Mouse (Mus musculus) spleen, adult 12 weeks (tissue): ENCODE measurements at regions not wholly inside any gene's neighbourhood (a gene's known extent, or its start where the extent isn't known, plus 50 kb on each side); places are given as distances from the start of the nearest gene placed in this dataset.

Source experiments
- DNase-seq: peaks from one replicate; pipeline ENCODE4 v3.0.0; 2022; ENCODE audit warnings: low spot score

DNA sequence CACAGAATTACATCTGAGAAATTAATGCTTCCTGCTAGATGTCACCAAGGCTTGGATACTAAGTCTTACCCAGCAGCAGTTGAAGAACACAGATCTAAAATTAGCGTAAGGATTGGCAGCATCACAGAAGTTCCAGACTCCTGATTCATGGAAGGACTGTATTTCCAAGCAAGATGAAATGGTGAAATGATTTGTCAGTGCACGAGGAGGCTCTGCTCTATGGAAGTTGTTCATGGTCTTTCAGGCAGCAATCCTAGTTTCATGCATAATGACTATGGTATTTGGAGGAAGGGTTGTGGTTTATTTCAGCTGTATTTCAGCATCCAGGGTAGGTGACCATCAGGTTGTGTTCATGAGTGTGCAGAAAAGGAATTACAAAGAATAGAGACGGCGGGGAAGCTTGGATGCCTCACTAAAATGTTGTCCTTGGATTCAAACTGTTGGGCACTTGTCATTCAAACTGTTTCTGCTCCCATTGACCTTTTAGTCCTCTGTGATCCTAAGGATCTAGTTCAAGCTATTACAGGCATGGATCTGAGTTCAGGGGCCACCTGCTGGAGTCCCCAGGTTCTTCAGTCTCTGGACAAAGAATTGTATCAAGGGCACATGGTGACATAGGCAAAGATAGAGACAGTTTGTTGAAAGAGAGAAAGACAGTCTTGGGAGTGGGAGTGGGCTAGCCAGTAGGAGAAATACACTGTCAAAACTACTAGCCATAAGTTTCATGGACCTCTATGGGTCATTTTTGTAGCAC lies 1411.6 kb upstream of the A1bg start:
- DNase-seq = no peak

DNA sequence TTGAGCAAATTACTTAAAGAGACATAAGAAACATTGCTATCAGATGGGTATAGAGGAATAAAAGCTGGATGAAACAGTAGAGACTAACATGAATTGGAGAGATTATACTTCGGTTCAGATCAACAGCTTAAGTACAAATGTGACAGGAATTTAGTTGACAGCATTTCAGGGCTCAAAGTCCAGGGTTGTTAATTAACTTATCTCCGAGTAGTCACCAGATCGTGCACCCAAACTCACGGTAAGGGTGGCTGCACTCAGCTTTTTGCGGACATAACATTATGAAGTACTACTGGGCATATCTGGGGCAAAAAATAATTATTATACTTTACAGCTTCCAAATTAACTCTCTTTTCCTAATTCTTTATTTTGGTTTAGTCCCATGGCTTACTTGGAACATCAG lies 1409.3 kb upstream of the A1bg start:
- DNase-seq = no peak

DNA sequence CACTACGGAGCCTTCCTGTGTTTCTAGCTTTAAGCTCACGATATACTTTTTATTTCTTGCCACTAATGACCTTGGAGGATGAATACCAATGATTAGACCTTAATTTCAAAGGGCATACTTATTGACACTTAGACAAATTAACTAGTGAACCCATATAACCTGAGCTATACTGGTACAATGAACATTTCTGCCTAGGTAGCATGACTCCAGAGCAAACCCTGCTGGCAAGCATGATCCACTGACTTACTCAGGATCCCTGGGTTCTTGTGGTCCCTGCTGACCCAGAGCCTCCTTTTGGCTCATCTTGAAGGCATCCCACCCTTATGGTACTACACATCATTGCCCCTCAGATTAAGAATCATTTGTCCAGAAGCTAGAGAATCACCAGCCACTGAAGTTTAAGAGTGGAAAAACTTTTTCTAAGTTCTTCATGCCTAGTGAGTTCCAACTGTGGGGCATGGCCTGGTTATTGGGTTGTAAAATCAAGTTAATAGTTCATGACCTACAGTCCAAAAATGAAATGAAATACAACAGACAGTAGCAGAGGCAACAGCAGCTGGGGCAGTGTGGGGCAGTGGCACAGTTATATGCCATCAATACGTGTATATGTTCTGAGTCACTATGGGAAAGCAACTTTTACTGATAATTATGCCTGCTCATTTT lies 1408.5 kb upstream of the A1bg start:
- no peak for DNase-seq

DNA sequence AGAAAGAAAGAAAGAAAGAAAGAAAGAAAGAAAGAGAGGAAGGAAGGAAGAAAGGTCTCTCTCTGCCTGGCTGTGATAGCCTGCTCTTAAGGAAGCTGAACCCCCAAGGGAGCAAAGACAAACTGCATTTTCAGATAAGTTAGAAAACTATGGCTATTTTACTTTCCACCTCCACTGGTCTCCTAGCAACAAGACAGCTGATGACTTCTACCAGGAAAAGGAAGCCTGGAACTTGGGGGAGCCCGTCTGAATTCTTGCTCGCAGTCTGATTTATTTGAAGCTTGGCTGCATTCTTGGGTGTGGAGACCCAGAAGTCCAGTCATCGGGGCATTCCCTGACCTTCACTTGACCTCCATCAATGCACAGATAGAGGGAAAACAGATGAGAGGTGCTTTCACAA lies 1406.1 kb upstream of the A1bg start:
- no peak for DNase-seq

DNA sequence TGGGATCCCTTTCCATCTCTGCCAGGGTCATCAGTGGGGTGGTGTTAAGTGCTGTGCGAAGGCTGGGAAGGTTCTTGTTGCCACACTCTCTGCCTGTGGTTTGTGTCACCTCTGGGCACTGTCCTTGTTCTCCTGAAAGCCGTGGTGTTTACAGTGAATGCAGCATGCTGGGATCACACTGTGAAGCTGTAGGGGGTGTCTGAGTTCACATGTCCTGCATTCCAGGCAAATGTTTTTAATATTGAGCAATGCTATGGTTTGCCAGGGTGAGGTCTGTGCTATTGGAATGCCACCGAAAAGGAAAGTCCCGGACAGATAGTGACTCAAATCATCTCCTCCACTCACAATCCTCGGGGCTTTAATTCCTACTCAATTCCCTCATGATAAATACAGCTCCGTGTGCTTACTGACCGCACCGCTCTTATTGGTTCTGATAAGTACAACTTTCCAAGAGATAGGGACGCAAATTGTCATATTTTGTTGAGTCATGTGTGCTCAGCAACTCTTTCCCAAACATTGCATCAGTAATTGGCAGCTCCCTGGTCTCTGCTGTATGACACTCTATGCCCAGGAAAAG lies 1405.6 kb upstream of the A1bg start:
- no peak for DNase-seq

DNA sequence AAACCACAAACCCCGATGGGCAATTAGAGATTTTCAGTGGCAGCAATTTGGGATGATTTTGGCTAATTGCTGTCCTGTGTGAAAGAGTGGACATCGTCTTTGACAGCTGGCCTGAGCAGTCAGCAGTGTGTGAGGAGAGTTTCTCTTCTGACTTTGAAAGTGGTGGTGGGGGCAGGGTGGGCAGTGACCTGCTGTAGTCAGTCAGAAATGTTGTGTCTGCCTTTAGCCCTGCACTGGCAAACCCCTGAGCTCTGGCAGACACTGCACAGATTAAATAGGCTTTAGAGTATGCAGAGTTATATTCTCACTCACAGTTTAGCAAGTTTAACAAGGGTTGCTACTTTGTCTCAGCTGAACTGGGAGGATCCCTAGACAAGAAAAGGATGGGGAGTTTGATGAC lies 1404.7 kb upstream of the A1bg start:
- no peak for DNase-seq

DNA sequence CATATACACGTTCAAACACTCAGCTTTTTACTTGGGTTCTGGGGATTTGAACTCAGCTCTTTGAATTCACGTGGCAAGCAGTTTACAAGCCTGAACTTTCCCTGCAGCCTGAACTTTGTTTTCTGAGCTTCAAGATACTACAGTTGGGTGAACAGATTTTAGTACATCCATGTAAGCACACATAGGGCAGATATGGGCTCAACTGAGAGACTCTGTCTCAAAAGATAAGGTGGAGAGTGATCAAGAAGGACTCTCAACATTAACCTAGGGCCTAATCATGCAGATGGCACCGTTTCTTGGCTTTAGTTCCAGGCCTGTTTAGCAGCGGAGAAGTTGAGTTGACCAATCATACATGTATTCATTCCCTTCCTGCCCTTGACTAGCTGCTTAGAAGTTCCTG lies 1403.7 kb upstream of the A1bg start:
- DNase-seq = no peak

DNA sequence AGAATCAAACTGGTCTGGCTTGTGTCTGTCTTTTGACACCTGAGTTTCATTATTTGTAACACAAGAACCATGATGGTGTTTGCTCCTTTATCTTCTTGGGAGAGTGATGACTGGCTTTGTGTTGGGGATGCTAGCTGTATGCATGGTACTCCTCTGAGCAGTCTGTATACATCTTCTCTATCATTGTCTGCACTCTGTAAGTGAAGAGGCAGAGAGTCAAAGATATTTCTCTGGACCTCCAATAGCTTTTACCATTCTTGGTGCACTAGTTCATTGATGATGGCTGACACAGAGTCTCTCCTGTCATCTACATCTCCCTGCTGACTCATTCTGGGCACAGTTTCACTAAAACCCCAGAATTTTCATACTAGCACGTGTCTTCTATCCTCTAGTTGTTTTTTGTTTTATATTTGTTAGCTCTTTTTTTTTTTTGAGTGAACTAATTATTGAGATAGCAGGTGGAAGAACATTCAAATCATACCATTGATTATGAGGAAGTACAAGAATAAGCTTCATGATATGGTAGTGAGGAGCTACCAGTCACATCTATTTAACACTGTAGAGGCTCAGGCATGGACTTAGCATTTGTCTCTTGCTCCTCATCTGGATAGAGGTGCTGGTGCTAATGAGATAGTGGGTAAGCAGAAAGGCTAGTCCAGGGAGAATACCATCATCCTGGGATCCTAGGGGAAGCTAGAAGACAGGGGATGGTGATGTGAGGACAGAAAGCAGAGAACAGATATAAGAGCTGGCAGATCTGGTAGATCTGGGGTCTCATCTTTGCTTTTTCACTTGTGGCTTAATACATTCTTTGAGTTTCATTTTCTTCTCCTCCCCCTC lies 1402.9 kb upstream of the A1bg start:
- DNase-seq = no peak

DNA sequence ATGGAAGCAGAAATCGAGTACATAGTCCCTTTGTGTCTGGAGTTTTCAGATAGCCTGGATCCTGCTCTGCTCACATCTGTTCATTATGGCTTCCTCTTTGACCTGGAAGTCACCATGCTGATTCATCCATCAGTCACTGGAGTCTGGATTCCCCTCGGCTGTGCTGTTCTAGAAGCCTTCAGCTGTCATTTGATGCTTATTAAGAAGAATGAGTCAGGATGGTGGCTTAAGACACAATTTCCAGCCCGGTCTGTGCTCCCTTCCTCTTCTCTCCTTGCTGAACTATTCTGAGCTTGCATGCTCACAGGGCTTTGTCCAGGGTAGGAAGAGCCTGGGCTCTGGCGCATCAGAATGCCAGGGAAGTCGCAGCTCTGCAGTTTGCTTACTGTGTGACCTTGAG lies 1398.2 kb upstream of the A1bg start:
- DNase-seq = no peak

DNA sequence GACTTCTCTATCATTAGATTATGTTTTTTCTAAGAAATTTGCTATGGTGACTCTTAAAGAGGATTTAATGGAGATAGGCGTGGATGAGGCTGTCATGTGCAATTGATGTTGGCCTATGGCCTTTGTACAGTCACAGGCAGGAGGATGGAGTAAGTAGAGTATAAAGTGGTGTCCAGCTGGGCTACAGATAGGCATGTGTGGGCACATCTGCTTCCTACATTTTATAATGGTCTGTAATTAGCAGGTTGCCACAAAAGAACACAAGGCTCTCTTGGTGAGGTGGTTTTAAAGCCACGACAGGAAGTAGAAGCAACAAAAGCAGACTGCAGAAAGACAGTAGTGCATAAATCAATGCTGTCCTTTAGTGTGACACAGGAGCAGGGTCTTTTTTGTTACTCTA lies 1391.6 kb upstream of the A1bg start:
- DNase-seq = no peak

DNA sequence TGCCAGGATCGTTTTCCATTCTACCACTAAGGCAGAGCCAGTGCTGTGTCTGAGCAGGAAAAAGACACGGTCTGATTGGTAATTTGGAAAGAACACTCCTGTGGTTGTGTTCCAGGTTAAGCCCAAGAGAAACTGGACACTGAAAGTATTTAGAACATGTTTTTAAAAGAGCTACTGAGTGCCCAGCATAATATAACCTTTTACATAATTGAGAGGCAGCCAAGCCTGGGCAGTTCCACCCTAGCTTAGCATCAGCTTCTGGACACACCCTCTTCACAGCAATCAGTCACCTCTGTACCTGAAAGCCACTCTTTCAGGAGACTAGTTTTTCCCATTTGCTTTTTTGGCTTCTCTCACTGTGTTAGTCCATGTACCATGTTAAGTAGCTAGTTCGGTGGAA lies 1379.4 kb upstream of the A1bg start:
- no peak for DNase-seq

DNA sequence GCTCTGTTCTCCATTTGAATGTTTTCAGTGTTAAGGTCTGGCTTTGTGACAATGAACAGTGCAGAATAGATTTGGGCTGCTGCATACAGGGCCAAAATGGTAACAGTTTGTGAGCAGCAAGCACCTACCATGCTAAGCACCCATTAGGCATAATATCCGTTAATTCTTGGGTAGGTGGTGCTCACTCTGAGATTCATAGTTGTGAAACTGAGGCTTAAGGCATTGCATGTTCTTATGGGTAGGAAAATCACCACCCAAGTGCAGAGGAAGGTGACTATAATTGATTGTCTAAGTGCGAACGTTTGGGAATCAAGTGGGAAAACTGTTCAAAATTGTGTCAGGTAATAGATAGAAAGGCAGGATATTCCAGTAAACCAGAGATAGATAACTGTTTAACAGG lies 1378.8 kb upstream of the A1bg start:
- DNase-seq = no peak

DNA sequence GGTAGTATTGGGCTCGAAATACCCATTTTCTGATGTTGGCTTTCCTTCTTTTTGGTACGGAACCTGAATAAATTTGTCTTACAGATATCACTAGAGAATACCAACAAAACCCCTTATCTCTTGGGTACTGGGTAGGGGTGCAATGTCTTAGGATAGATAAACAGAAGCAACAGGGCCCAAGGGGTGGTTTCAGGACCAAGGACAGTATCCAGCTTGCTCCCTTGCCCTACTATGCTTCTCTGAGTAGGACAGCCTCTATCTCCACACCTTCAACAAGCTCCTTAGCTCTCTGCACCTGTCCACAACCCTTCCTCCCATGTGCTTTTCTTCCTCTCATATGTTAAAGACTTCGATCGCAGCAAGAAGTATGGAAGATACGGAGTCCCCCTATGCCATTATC lies 1374.3 kb upstream of the A1bg start:
- no peak for DNase-seq

DNA sequence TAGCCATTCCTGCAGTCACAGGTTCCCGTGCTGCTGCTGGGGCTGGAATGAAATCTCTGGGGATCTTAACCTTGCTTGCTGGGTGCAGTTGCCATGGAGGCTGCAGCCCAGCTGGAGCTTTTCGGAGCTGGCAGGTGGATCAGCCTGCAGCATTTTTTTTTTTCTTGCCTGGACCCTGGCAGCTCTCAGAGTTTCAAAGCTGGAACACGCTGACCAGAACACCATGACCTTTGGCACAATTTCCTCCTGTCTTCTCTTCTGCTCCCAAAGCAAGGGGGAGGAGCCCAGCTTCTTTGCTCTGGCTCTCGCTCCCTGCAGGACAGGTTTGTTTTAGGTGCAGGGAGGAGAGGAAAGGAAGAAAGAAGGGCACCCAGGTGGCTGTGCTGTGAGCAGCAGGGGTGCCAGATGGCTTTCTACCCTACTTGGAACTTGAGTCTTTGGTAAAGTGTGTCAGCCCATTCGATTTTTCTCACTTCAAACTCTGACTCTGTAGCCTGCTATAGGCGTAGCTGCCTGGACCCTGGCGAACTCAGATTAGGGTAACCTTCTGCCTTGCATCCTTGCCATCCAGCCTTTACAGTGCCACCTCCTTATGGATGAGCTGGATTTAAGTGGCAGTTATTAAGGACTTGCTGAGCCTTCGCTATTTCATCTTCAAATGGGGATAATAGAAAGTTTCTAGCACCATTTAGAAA lies 1372.6 kb upstream of the A1bg start:
- DNase-seq = no peak

DNA sequence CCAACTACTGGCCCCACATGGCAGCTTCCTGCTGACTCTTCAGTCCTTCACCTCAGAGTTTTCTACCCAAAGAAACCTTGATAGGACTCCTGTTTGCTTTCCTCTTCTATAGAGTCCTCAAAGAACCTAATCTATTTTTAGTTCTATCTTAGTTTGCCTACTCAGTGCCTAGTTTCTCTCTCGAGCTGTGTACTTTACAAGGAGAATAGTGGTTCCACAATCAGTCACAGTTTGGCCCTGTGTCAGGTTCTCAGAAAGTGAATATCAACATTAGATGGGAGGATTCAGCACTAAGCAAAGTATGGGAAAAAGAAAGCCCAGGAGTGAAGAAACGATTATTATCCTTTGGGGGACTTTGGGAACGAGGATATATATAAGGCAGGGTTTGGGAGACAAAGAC lies 1372.0 kb upstream of the A1bg start:
- DNase-seq = no peak

DNA sequence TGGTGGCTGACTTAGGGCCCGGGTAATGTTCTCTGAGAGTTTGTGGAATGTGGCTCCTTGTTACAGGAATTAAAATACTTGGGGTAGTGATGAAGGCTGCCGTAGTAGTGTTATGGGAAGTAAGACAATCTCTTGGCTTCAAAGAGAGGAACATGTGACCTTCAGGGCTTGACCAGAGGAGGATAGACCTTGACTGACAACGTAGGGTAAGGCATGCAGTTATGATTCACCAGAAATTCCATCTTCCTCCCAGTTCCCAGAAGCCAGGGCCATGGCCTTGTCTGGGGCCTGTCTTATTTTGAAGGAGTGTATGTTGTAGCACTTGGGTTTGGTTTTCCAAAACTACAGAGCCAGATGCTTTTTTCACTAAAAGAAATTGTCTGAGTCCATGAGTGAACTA lies 1370.1 kb upstream of the A1bg start:
- no peak for DNase-seq

DNA sequence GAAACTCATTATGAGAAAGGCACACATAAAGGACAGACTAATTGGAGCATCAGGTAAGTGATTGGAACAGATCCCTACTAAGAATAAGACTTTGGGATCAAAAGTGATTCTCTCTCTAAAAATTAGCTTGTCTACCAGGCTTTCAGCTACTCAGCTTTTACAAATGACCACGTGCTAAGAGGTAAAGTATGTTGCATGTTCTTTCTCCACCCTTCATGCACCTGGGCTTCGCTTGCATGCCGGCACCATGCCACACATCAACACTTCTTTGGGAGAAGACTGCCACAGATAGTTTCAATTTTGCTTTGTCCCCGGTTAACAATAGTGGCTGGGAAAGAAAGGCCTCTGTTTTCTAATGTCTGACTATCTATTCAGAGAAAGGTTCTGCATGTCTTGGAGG lies 1367.9 kb upstream of the A1bg start:
- DNase-seq = no peak

DNA sequence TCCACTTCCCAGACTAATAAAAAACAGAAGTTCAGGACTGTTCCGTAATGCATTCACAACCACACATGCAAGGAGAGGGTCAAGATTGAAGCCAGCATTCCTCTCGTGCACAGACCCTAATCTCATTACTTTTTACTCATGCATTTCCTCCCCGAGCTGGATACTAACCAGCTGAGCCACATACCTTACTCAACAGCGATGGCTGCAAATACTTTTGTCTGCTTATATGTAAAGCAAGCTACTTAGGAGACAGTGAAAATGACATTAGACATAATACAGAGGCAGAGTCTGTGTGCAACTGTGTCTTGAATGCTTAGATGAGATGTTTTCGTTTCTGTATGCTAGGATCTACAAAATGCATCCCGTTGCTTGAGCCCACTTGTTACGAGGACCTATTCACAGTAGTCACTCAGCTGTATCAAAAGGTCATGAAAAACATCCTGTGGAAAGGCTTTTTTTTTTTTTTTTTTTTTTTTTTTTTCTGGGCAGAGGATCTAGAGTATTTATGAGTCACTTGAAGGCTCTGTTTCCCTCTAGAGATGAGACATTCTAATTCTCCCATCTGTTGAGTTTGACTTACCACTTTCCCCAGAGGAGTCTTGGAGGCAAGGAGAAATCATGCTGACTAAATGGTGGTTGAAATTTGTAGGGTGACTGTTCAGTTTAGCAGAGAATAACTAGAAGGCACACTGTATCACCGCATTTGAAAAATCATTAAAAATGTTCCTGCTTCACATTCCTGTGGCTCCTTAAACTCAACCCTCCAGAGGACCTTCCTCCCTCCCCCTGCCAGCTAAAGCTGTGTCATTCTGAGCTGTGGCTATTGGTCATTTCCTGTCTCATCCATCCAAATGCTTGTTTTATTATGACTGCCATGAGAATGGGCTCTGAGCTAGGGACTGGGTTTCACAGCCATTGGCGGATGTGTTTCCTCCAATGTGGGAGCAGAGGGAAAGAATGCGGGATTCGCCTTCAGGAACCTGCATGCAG lies 1364.1 kb upstream of the A1bg start:
- no peak for DNase-seq

DNA sequence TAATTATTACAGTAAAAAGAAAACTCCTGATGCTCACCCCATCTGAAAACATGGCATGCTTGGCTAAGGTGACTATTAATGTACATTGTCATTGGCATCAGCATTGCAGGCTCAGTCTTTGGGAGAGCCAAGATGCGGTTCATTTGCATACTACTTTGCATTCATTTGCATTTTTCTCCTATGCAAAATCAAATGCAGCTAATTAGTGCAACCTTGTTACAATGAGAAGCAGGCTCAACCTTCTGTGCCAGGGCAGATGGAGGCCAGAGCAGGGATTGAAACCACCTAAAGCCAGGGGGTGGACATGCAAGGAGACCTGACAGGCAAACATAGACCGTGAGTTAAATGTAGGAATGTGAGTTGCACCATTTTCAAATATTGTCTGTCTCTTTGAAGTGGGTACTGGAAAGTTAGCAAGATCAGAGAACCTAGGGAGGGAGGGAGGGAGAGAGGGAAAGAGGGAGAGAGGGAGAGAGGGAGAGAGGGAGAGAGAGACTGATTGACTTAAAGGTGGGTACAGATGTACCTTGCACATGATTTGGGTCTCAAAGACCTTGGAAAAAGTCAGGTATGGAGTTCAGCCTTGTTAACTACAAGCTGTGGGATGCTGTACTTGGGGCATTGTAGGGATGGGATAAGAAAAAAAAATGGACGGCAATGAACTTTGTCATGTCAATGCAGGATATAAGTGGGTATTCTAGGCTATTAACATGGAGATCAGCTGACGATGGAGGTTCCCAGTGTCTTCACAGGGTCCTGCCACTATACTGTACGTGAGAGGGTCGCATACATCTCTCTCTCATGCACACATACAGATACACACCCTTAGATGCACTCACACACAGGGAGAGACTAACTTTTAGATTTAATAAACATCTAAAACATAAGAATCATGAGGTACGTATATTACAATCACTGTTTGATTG lies 1362.1 kb upstream of the A1bg start:
- no peak for DNase-seq
